Mouse (Mus musculus) 416B (cell line): ENCODE results near the gene Dmtf1.

ENCODE experiments used
- DNase-seq: peaks from one replicate; pipeline ENCODE4 v3.0.0; 2011; ENCODE audit warnings: low read depth

The Dmtf1 gene

GRCm38 (mm10) chr5:9107296-9108089, 54.1 kb downstream of the Dmtf1 start:
- DNase-seq: peak; percentile 92

DNA sequence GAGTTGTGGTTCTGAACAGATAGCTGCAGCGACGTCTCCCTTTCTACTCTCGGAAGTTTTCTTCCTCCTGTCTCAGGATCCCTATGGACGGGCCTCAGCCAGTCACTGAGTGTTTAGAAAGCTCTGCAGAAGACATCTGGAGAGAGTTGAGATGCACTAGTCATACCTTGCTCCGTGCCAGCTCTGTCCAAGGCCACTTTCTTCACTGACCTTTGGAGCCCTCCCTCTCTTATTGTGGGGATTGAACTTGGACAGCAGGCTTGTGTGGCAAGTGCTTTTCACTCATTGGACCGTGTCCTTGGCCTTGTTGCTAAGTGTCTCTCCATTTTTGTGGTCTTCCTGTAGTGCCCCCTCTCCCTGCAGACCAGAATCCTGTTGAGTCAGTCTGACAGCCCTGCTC, 54.8 kb downstream of the Dmtf1 start:
- peak; percentile 76 for DNase-seq

DNA sequence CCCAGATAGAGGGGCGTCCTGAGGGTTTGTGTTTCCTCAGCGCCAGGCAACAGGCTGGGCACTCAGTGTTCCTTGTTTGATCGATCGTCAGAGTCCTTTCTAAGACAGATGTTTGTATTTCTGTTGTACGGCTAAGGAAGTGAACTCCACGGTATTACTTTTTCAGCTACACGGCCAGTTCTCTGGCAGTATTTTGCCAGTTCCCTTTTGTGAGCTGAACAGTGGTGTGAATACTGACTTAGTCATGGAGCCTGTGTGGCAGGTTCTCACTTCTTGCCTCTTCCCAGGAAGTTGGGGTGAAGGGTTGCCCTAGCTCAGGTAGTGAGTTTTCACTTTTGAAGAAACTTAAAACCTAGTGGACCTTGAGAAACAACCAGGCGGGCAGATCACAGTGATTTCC, 57.6 kb downstream of the Dmtf1 start:
- peak; percentile 40 for DNase-seq

GRCm38 (mm10) chr5:9102696-9103095, 58.9 kb downstream of the Dmtf1 start:
- no peak for DNase-seq

DNA sequence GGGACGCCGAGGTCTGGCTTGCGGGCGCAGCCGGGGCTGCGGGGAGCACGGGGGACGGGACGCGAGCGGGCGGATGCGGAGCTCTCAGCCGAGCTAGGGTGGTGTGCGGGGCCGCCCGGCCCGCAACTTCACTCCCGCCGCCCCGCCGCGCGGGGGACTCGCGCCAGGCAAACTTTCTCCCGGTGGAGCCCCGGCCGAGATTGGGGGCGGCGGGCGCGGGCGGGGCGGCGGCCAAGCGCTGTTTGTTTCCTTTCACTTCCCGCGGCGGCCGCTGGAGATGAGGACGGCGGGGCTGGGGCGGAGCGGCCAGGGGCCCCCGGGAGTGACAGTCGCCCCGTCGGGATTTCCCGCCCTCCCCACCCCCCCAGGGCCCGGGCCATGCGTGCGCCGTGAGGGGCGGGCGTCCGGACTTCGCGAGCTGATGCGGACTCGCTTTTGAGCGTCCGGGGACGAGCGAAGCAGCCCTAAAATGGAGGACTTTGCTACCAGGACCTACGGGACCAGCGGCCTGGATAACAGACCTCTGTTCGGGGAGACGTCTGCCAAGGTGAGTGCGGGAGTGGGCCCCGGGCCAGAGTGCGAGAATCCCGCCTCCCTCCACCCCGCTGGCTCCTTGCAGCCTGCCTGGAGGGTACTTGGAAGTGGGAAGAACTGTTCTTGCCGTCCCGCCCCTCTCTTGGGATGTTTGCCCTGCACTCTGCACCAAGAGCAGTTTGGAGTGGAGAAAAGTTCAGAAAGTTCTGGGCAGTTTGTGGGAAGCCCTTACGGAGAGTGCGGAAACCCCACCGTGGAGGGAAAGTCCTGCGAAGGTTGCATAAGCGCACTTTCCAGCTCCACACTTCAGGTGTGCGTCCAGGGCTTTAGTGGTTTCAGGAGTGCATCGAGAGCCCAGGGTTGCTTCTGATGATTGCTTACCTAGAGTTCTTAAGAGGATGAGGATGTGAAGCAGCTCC, 60.5 kb downstream of the Dmtf1 start:
- peak; percentile 45 for DNase-seq

DNA sequence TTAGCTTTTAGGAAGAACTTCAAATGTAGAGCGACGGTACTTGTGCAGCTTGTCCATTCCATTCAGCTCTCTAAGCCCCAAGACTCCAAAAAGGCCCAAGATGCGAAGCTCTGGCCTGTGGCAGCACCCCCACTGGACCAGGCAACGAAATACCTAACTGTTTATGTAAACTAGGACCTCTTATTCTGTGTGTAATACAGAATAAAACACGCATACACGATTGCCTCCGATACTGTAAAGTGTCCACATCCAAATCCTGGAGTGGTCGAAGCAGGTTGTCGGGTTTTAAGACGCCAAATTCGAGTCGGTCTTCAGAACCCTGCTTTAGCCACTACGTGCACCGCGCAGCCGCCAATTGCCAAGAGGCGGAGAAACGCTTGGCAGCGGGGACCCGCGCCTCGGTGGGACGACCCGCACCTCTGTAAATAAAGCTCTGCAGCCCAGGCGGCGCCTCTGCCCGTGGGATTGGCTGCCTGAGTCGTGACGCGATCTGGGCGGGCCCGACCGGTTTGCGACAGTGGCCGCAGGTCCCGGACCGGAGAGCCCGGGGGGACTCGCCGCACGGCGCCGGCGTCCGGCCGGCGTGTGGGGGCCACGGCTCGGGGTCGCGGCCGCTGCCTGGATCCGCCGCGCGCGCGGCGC, 61.2 kb downstream of the Dmtf1 start, which contains the start of gene Tmem243:
TSS of gene Tmem243 (plus strand) at position 462 of the 642 bp plus-strand sequence.
- peak; percentile 84 for DNase-seq

GRCm38 (mm10) chr5:9093490-9093889, 68.1 kb downstream of the Dmtf1 start:
- peak; percentile 36 for DNase-seq

DNA sequence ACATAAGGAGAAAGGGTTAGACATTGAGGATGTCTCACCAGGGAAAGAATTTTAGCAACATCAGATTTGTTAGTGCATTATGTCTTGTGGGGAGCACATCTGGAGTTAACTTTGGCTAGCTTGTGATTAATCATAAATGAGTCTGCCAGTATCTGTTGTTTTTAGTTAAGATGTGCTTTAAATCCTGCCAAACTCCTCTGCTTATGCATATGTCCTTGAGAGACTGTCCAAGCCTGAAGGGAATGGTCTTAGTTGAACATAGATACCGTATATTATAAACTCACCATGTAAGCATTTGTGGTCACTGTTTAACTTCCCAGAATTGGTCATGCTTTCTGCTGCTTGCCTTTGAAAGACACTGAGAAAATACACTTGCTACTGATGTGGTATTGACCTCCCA, 68.9 kb downstream of the Dmtf1 start:
- no peak for DNase-seq

DNA sequence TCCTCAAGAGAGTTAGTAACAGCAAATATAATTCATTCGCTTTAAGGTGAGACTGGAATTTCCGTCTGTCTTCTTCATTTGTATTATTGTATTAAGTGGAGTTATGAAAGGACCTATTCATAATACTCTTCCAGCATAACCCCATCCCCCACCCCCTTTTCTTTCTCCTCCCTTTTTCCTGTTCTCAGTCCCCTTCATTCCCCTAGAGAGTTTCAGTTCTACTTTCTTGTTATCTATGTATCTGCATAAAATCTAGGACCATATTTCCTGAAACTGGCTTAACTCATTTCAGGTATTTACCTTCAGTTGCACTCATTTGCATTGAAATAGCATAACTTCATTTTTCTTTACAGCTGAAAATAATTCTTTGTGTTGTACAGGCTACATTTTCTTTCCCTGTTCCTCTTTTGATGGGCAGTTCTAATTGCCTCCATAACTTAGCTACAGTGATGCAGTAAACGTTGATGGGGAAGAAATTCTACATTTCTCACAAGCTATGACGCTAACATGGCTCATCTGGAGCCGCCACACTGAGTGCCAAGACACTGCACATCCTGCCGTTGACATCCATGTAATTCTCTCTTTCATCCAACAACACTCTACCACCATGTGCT, 71.0 kb downstream of the Dmtf1 start:
- DNase-seq: no peak

DNA sequence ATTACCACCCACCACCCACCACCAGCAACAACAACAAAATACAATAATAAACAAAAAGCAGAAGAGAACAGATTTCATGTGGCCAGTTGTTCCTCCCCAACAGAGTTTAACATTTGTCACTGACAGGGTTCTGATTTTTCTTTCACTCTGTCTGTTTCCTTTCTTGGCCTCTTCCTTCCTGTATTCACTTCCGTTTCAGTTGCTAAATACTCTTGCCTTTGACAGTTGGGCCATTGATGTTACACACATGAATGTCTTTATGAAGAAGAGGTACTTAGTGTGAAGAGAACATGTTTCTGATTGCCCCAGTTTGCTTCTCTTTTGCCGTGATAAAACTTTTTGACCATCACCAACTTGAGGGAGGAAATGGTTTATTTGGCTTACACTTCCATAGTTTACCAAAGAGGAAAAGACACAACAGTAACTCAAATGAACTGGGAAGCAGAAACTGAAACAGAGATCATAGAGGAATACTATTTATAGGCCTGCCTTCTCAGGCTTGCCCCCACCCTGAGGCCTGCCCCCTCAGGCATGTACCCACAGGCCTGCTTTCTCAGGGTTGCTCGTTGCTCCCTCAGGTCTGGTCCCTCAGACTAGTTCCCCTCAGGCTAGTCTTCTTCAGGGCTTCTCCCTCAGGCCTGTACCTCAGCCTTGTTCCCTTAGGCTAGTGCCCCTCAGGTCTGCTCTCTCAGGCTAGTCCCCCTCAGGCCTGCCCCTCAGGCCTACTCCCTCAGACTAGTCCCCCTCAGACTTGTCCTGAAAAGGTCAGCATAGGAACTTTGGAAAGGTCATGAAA, 74.5 kb downstream of the Dmtf1 start:
- peak; percentile 66 for DNase-seq

- DNase-seq: no peak
Observed at GRCm38 (mm10) chr5:9079773-9080501, 81.6 kb downstream of the Dmtf1 start.

DNA sequence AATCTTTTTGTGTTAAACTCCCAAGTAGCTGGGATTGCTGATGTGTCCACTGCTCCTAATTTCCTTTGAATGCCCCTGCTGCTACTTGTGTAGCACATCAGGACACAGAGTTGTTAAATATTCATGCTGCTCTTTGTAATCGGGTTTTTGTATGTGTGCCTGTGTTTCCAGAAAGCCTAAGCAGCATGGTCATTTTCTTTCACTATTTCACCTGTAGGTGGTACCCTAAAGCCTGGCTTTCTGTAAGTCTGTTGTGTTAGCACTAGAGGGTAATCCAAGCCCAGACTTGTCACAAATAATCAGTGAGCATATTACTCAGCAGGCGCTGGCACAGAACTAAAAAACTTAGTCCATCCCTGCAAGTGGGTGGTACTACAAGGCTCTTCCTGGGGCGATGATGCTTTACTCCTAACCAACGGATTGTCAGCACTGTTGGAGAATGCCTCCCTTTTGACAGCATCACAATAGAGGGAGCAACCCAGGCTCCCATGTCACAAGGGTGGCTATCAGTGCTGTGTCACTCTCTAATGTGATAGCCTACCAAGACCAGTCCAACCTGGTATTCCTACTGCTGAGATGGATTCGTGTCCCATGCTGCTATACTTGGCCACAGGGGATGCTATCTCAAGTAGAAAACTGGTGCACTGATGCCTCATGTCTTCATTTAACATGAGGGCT, 88.3 kb downstream of the Dmtf1 start:
- peak; percentile 83 for DNase-seq

DNA sequence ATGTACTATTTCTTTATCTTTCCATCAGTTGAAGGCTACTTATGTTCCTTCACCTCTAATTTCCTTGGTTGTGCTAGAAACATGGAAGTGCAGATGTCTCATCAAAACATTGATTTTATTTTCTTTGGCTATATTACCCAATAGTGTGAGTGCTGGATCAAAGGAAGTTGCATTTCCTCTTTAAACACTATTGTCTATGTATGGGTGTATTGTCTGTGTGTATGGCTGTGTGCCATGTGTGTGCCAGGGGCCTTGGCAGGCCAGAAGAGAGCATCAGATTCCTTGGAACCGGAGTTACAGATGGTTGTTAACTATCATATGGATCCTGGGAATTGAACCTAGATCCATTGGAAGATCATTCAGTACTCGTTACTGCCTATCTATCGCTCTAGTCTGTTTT, 90.2 kb downstream of the Dmtf1 start:
- no peak for DNase-seq

- no peak for DNase-seq
Observed at GRCm38 (mm10) chr5:9069599-9070209, 91.9 kb downstream of the Dmtf1 start.

DNA sequence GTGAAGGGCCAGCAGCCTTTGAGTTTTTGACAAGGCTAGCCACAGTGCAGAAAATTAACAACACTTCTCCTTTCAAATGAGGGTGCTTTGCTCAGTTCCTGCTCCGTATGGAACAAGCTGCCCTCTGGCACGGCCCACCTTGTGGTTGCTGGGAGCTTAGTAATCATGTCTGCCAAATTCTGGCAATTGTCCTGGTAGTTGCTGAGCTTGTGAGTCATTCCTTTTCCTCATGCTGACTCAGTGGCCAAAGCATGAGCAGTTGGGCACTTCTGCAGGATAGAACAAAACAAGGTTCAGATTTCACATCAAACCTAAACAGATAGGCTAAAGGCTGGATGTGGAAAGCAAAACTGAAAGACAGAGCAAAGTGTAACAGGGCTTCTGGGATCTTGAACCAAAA, 92.7 kb downstream of the Dmtf1 start:
- peak; percentile 98 for DNase-seq
